Mouse (Mus musculus) midbrain, embryonic 14.5 days (tissue): ENCODE measurements at regions not wholly inside any gene's neighbourhood (a gene's known extent, or its start where the extent isn't known, plus 50 kb on each side); places are given as distances from the start of the nearest gene placed in this dataset.

Source experiments
- ATAC-seq: fragments of 200-750 bp; cut with Nextera tagmentation; 2 replicates; pipeline ENCODE4 v1.8.0; 2017; ENCODE audit warnings: moderate number of reproducible peaks, moderate library complexity; ENCODE audit not compliant: low FRiP score, low TSS enrichment
- DNase-seq: peaks from one replicate; pipeline ENCODE4 v3.0.0-alpha.2; 2015
- H3K27ac ChIP-seq: fragments of 300-500 bp; sonication (generic); replicated peaks from 2 replicates; pipeline ENCODE4 v1.5.1; 2014; ENCODE audit warnings: mild to moderate bottlenecking, low read depth, low read length, moderate library complexity
- H3K27me3 ChIP-seq: fragments of 300-500 bp; sonication (generic); 2 replicates; pipeline ENCODE4 v1.6.1; 2014; ENCODE audit warnings: low read length, control low read depth, mixed read lengths; ENCODE audit not compliant: control insufficient read depth, insufficient read depth
- H3K36me3 ChIP-seq: fragments of 300-500 bp; sonication (generic); 2 replicates; pipeline ENCODE4 v1.6.1; 2014; ENCODE audit warnings: low read length, control low read depth; ENCODE audit not compliant: control insufficient read depth, insufficient read depth
- H3K4me1 ChIP-seq: fragments of 300-500 bp; sonication (generic); 2 replicates; pipeline ENCODE4 v1.6.1; 2014; ENCODE audit warnings: mild to moderate bottlenecking, antibody characterized with exemption, low read length, control low read depth; ENCODE audit not compliant: control insufficient read depth, insufficient read depth
- H3K4me2 ChIP-seq: fragments of 300-500 bp; sonication (generic); 2 replicates; pipeline ENCODE4 v1.6.1; 2014; ENCODE audit warnings: mild to moderate bottlenecking, low read length, moderate library complexity
- H3K4me3 ChIP-seq: fragments of 300-500 bp; sonication (generic); replicated peaks from 2 replicates; pipeline ENCODE4 v1.5.1; 2014; ENCODE audit warnings: low read depth, low read length
- H3K9ac ChIP-seq: fragments of 300-500 bp; sonication (generic); replicated peaks from 2 replicates; pipeline ENCODE4 v1.6.1; 2014; ENCODE audit warnings: mild to moderate bottlenecking, low read length, moderate library complexity
- H3K9me3 ChIP-seq: fragments of 300-500 bp; sonication (generic); 2 replicates; pipeline ENCODE4 v1.6.1; 2016; ENCODE audit warnings: low read length, control low read depth, mixed read lengths; ENCODE audit not compliant: control insufficient read depth
- WGBS: fragments of 180-500 bp; shearing (Covaris S2); extraction: QIAGEN DNeasy Blood & Tissue Kit; methylation state at CpG from one replicate; pipeline ENCODE4 v1.1.7; 2014; 5-methylcytosine and 5-hydroxymethylcytosine counted together

GRCm38 (mm10) chr12:86614156-86614555, 64.3 kb upstream of the Vash1 start:
- Histone ChIP-seq H3K9me3 (no peaks in the 10 kb centered on the region), H3K4me1 (no peaks in the 10 kb centered on the region), H3K4me2 (no peak overlapping the region), H3K27me3 (no peaks in the 10 kb centered on the region), H3K9ac (no peak overlapping the region), H3K27ac (no peak overlapping the region), H3K4me3 (no peak overlapping the region), H3K36me3 (no peaks in the 10 kb centered on the region)
- WGBS = 38% methylated on average over 2 of the region's 2 CpGs
- no peak for ATAC-seq
- peak; percentile 84 for DNase-seq

- Histone ChIP-seq H3K4me1 (no peaks in the 10 kb centered on the region), H3K4me3 (no peak overlapping the region), H3K27me3 (no peaks in the 10 kb centered on the region), H3K27ac (no peak overlapping the region), H3K4me2 (no peak overlapping the region), H3K9ac (no peak overlapping the region), H3K9me3 (no peaks in the 10 kb centered on the region), H3K36me3 (no peaks in the 10 kb centered on the region)
- no peak for ATAC-seq
- DNase-seq = peak; percentile 24
- 87% methylated on average over 3 of the region's 3 CpGs for WGBS
These were observed 62.2 kb upstream of the Vash1 start for GRCm38 (mm10) chr12:86616327-86616726.

- Histone ChIP-seq H3K36me3 (no peaks in the 10 kb centered on the region), H3K4me1 (no peaks in the 10 kb centered on the region), H3K4me3 (no peak overlapping the region), H3K27ac (no peak overlapping the region), H3K9me3 (no peaks in the 10 kb centered on the region), H3K4me2 (no peak overlapping the region), H3K27me3 (no peaks in the 10 kb centered on the region), H3K9ac (no peak overlapping the region)
- no peak for DNase-seq
- no peak for ATAC-seq
- 83% methylated on average over 2 of the region's 2 CpGs for WGBS
These were observed 54.3 kb upstream of the Vash1 start for GRCm38 (mm10) chr12:86624195-86624594.

- 84% methylated on average over 3 of the region's 3 CpGs for WGBS
- Histone ChIP-seq H3K9me3 (no peaks in the 10 kb centered on the region), H3K27me3 (no peaks in the 10 kb centered on the region), H3K27ac (no peak overlapping the region), H3K4me1 (no peaks in the 10 kb centered on the region), H3K4me2 (no peak overlapping the region), H3K9ac (no peak overlapping the region), H3K4me3 (no peak overlapping the region), H3K36me3 (no peaks in the 10 kb centered on the region)
- ATAC-seq (no peak), DNase-seq (no peak)
These were observed 51.8 kb upstream of the Vash1 start for GRCm38 (mm10) chr12:86626684-86627083.

- Histone ChIP-seq H3K9ac (no peak overlapping the region), H3K4me2 (no peak overlapping the region), H3K27me3 (no peaks in the 10 kb centered on the region), H3K4me1 (no peaks in the 10 kb centered on the region), H3K27ac (no peak overlapping the region), H3K36me3 (no peaks in the 10 kb centered on the region), H3K9me3 (no peaks in the 10 kb centered on the region), H3K4me3 (no peak overlapping the region)
- ATAC-seq = no peak
- 90% methylated on average over 10 of the region's 10 CpGs for WGBS
- DNase-seq = no peak
These were observed 50.3 kb upstream of the Vash1 start for GRCm38 (mm10) chr12:86628050-86628782.
